Mouse (Mus musculus): ENCODE results near the gene Arrb1. TPM values are rescaled to one million over a fixed set of nuclear protein-coding genes. Genes with fewer than 3 reads are reported as not detected.
A peak's percentile ranks its signal among the peaks of the same experiment; 100 is the strongest.
"Not testable (repeated sequence)": the region's sequence is repeated elsewhere in the genome, so short reads cannot be mapped to it uniquely, and the experiment has no call there.

Gene Arrb1
- 10 to 100 TPM; 23.3 to 24.3 TPM for total RNA-seq (2021)
- long read RNA-seq, experiment 1, partial matches to known transcripts: 0 of 10 reads
- long read RNA-seq, experiment 1, other reads (novel, unspliced or antisense): 10 of 10 reads
- long read RNA-seq, experiment 2, partial matches to known transcripts: 0 of 6 reads
- long read RNA-seq, experiment 2, other reads (novel, unspliced or antisense): 6 of 6 reads

DNA sequence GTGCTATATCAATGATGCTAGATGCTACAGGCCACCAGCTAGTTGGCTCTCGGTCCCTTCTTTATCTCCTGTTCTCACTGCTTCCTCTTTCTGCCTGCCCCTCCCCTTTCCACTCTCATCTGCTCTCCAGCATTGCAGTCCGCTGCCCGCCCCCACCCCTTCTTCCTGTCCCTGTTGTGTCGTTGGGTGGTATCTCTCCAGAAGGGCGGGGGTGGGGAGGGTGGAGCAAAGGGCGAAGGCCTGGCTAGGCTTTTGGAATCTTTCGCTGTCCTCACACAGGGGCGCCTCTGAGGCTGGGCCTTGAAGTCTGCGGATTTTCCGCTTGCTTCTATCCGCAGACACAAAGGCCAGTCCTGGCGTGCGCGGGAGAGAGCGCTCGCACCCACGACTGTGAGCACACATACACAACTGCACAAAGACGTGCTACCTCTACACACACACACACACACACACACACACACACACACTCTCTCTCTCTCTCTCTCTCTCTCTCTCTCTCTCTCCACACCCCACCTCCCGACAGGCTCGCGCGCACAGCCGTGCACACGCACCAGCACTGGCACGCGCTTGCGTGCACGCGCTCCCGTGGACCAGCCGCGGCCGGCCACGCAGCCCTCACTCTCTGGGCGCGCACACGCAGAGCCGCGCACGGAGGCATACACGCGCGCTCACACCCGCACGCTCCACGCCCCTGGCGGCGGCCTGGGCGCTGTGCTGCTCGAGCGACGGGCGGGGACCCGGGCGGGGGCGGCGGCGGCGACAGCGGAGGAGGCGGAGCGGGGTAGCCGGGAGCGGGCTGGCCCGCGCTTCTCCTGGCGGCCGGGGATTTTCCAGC is at the start of gene Arrb1:
TSS of gene Arrb1 (plus strand) at position 566 of the 835 bp plus-strand sequence.
- peak; percentile 87 to 90 for DNase-seq
- intact Hi-C loops (cut with DNase I): no loop called here

DNA sequence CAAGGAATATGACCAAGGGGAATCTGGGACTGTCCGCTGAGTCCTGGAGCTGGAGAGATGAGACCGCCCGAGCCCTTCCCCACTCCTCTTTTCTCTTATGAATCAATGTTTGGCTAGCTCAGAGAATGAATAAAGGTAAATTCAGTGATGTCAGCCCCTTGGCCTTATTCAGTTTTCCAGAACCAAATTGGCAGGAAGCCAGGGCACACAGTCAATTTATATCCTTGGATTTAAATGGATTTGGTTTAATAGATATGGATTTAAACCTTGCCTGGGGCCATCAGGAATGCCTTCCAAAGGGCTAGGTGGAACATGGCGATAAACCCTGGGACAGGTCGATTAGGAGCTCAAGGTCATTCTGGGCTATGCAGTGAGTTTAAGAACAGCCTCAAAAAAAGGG is 45.6 kb upstream of the Arrb1 start:
- intact Hi-C loops (cut with DNase I): no loop called here
- no peak for DNase-seq

DNA sequence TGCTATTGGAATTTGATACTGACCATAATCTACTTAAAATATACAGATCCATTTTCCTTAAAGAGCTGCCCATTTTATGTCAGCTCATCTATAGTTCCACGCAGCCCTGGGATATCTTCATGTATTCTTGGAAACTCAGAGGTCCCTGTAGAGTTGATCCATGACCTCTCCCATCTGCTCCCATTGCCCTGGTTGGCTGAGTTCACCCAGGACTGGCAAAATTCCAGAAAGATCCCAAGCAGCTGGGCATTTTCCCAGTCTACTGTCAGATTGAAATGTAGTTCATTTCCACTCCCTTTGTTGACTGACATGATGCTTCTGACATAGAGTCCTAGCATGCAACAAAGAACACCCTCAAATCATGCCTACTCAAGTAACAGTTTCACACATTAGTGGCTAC is 36.1 kb upstream of the Arrb1 start:
- intact Hi-C loops (cut with DNase I): no loop called here
- no peak for DNase-seq

DNA sequence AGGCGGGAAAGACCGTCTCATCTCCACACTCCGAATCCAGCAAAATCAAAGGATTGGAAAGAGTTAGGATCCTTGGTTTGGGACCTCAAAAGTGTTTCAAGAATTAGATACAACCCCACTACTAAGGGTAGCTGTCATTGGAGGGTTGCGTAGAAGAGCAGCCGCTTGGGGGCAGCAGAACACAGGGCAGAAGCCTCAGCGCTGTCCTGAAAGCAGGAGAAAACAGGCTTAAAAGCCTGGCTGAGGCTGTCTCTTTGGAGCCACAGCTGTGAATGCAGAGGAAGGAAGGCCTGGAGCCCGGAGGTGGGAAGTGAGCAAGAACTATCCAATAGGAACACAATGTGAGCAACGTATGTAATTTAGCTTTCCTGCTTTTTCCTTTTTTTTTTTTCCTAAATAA is 35.1 kb upstream of the Arrb1 start:
- intact Hi-C loops (cut with DNase I): loop anchor here (1.0 to 10.0 kb wide), 4 partner anchors 56 to 375 kb away; no protein-coding TSS in a partner anchor
- peak; percentile 86 to 90 for DNase-seq

DNA sequence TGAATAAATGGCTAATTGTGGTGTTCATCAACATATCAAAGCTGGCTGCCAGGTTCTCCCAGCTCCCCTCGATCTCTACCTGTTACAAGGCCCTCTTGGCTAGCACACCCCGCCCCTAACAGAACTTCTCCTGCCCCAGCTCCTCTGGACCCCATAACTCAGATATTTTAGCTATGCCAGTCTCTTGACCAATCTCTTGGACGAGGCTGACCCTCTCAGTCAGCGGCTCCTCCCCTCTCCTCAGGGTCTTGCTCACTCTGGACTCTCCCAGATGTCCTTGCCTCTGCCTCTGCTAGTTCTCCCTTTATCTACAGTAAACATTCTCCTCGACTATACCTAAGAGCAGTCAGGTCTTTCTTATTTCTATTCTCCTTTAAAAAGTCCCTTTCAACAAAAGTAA is 34.6 kb upstream of the Arrb1 start:
- DNase-seq: no peak
- intact Hi-C loops (cut with DNase I): loop anchor here (1.0 to 10.0 kb wide), 4 partner anchors 56 to 374 kb away; no protein-coding TSS in a partner anchor

DNA sequence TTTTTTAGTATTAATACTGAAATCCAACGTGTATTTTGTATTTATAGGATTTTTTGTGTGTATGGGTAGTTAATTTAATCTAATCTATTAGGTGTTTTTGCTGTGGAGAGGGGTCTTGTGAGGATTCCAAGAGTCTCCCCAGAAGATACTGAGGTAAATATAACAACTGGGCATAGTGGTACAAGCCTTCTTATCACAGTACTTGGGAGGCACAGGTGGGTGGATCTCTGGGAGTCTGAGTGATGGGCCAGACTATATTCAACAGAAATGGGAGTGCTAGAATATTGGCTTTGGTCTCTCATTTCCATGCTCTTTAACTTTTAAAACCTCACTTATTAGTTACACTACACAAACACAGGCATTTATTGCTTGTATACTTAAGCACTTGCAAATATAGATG is 34.1 kb upstream of the Arrb1 start:
- intact Hi-C loops (cut with DNase I): loop anchor here (10.0 kb wide), 2 partner anchors 304 to 374 kb away; no protein-coding TSS in a partner anchor
- no peak for DNase-seq

DNA sequence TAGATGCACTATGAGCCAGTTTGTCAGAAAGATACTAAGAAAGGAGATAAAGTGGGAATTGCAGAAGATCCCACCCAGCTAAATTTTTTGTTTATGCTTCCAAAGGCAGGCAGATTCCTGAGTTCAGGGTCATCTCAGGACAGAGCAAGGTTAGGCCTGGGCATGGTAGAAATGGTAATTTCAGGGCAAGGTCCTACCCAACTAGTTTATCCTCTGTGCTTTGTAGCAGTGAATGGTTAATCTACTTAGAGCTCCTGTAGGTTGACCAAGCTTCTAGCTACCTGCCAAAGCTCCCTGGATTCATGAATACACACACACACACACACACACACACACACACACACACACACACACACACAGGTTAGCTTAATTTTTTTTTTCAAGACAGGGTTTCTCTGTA is 30.7 kb upstream of the Arrb1 start:
- intact Hi-C loops (cut with DNase I): loop anchor here (10.0 kb wide), 2 partner anchors 300 to 370 kb away; no protein-coding TSS in a partner anchor
- DNase-seq: no peak

DNA sequence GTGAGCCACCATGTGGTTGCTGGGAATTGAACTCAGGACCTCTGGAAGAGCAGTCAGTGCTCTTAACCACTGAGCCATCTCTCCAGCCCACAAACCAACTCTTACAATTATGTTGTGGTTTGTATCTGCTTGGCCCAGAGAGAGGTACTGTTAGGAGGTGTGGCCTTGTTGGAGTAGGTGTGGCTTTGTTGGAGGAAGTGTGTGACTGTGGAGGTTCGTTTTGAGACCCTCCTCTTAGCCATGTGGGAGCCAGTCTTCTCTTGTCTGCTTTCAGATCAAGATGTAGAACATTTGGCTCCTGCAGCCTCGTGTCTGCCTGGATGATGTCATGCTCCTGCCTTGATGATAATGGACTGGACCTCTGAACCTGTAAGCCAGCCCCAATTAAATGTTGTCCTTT is 27.1 kb upstream of the Arrb1 start:
- intact Hi-C loops (cut with DNase I): loop anchor here (10.0 kb wide), 2 partner anchors 297 to 367 kb away; no protein-coding TSS in a partner anchor
- not testable (repeated sequence) for DNase-seq

DNA sequence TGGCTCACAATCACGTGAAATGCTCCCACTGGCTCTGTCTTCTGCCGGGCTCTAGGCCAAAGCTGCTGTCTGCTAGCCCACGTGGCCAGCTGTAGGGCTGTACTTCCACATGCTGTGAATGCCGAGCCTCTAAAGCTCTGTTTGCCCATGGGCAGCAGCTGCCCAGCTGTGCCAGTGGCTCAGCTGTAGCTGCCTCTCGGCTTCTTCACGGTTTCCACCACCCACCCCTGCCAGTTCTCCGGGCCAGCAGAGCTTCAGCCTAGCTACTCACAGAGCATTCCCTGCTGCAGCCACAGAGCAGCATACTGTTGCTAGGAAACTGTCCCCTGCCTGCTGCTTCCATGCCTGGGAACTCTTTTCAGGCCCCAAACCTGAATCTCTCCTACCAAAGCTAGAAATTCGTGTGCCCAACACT is 25.2 kb upstream of the Arrb1 start:
- intact Hi-C loops (cut with DNase I): no loop called here
- peak; percentile 49 to 76 for DNase-seq

DNA sequence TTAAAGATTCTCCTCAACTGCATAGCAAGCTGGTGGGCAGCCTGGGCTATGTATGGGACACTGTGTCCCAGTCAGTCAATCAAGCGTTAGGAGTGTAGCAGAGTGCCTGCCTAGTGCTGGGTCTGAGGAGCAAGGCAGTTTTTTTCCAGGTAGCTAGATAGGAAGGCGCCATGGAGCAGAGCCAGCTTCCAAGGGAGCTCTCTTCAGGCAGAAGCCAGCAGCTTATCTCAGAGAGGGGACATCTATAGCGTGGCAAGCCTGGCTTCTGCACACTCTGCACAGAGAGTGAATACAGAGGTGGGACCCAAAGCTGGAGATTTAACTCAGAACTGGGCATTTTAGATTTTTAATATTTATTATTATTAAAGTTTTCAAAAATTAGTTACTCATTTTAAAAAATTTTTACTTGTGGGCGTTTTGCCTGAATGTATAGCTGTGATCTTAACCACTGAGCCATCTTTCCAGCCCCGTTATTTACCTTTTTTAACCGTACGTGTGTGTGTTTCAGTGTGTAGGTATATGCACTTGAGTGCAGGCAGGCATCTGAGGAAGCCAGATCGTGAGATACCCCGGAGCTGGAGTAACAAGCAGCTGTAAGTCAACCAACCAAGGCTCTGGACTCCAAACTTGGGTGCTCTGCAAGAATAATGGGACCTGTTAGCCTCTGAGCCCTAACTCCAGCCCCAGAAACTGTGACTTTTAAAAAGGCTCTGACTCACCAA is 19.0 kb upstream of the Arrb1 start:
- DNase-seq: no peak
- intact Hi-C loops (cut with DNase I): no loop called here

DNA sequence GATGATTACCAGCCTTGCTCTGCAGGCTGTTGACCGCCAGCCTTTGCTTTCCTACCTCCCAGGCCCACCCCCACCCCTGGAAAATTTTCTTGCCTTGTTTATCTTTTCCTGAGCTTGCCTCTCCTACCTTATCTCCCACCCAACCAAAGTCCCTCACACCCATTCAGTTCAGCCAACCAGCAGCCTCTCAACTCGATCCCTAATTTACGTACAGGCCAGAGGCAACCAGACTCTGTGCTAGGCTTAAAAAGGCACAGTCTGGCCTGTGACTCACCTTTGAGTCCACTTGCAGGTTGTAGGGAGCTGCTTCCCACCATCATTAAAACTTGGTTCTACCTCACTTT is 18.5 kb upstream of the Arrb1 start:
- DNase-seq: no peak
- intact Hi-C loops (cut with DNase I): no loop called here

DNA sequence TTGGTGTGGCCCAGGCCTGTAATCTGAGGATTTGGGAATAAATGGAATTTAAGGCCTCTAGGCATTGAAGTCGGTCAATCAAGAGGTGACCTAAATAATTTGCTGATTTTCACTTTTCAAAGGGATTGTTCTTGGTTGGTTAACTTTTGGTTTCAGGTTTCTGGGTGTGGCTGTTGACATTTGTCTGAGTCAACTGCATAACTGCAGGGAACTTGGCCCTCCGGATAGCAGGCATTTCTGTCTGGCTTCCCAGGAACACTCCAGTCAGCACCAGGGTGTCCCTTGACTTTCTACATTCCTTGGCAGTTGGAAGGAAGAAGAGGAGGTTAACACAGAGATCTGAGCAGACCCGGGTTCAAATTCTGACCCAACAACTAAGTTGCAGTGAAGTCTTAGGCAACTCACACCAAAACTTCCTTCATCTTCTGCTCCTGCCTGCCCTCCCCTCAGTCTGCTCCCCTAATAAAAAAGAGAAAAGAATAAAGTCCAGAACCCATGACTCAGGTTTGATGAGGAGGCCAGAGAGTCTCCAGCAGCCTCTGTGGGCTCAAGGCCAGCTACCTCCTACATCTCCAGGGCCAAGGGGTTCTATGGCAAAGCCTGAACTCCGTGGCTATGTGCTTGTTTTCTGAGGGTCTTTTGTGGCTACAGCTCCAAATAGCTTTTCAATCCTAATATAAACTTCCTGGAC is 16.2 kb upstream of the Arrb1 start:
- no peak for DNase-seq
- intact Hi-C loops (cut with DNase I): no loop called here

DNA sequence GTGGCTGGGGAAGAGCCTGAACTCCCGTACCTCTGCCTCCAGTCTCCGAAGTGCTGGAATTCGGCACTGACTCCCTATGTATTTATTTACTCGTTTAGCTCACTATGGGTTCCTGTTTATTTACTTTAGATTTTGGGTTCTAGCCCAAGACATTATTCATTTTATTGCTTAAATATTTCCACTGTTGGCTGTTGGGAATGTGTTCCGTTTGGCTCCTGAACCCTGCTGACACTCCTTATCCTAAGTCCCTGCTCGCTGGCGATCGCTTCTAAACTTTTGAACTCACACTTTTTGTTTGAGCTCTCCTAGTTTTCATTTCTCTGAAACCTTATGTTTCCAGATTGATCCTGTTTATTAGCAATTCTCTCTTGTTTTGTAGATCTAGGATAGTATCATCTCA is 12.1 kb upstream of the Arrb1 start:
- DNase-seq: no peak
- intact Hi-C loops (cut with DNase I): no loop called here

DNA sequence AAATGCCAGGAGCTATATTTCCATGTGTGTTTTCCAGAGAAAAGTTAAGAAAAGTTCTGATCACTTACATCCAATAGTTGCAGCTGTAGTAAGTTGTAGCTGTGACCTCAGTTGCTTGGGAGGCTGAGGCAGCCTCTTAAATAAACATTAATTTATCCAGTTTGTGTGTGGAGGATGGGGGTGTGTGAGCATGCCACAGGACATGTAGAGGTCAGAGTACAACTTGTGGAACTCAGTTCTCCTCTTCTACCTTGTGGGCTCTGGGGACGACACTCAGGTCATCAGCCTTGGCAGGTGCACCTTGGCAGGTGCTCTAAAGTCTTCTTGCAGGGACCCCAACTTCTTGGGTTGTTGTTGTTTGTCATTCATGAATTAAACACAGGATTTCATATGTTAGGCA is 11.4 kb upstream of the Arrb1 start:
- DNase-seq: no peak
- intact Hi-C loops (cut with DNase I): no loop called here

DNA sequence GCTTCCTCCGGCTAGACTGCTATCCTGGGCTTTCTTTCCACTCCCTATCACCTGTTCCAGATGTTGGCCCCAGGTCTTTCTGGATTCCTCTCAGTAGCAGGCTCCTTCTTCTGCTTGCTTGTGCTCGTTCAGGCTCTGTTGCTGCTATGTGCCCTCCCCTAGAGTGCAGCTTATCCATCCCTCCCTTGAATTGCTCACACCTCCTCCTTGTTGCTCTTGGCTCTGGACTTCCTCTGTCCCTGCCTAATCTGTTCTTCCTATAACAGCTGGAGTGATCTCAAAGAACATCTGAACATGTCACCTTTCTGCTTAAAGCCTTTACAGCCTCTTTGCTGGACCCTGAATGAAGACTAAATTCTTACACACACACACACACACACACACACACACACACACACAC is 6.7 kb upstream of the Arrb1 start:
- no peak for DNase-seq
- intact Hi-C loops (cut with DNase I): no loop called here

DNA sequence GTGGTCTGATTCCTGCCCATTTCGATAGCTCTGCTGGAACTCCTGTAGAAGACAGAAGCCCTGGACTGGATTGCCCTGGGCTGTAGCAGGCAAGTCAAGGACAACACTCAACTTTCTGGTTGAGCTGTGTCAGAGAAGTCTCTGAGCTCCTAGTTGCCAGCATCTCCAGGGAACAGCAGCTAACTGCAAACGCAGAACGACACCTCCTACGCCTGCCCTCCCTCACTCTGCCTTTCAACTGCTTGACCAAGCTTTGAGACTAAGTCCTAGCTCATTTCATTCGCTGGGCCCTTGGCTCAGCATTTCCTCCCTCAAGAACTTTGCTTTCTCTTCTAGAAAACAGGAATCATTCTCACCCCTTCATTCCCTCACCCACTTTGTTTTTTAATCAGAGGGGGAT is 5.9 kb upstream of the Arrb1 start:
- intact Hi-C loops (cut with DNase I): no loop called here
- DNase-seq: no peak

DNA sequence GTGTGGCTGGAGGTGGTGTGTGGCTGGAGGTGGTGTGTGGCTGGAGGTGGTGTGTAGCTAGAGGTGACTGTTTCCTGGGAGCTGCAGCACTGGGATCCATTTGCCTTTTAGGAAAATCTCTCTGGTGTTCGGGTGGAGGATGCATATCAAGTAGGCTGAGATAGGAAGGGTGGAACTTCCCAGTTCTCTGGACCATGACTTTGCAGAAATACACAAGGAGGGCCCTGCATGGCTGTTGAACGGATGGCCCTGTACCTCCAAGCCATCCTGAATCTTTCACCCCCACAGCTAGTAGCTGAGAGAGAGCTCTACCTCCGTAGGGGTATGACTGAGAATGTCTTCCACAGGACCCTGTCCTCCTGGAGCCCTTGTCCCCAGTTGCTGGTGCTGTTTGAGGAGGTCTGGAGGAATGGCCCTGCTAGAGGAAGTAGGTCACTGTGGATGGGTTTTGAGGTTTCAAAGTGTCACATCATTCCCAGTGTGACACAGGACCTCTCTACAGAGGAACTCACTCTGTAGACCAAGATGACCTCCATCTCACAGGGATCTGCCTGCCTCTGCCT is 3.8 kb upstream of the Arrb1 start:
- DNase-seq: no peak
- intact Hi-C loops (cut with DNase I): no loop called here

DNA sequence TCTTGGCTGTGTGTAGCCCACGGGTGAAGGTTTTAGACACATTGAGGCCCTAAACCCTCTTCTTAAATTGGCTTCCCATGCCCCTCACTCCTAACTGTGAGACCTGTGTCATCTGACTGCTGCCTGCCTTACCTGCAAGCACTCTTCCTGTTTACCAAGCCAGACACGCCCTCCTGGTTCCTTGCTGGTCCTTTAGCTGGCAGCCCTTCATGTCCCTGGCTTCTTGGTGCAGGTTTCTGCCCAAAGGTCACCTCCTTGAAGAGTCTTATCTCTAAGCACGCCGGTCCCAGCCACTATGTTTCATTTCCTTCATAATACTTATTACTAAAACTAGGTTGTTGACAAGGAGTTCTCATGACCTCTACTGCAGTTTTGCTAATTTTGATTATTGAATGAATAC is 2.7 kb upstream of the Arrb1 start:
- DNase-seq: no peak
- intact Hi-C loops (cut with DNase I): no loop called here

DNA sequence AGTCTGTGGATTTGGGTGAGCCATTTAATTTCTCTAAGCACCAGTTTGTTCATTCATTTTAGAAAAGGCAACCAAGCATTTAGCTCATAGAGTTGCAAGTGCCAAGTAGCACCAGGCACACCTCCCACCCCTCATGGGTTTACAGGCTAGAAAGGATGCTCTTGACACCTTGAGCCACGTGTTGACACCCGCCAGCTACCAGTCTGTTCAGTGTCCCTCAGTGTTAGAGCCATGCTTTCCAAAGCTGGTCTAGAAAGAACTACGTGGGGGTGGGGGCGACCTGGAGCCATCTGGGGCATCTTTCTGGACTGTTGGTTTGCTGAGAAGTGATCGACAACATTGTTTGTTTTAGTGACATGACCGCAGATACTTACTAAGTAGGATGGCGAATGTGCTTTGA is 1.7 kb upstream of the Arrb1 start:
- no peak for DNase-seq
- intact Hi-C loops (cut with DNase I): no loop called here

DNA sequence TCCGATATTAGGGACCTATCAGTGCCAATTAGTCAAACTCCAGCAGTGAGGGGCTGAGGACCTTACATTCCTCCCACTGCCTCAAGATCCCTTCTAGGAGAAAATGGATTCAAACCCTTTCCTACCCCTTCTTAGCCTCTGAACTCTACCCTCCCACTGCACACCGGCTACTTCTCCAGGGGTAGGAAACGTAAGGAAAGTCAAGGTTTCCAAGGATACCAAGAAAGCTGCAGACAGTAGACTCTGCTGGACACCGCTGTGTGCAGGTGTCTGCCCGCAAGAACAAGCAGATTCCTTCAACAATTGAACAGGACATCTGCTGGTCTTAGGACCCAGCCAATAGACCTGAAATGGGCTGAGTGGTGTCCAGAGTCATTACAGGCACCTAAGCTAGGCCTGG is 765 bp upstream of the Arrb1 start:
- no peak for DNase-seq
- intact Hi-C loops (cut with DNase I): no loop called here
